Mouse (Mus musculus): Measurements from ENCODE around the gene Foxj3. TPM values are rescaled to one million over a fixed set of nuclear protein-coding genes. Genes with fewer than 3 reads are reported as not detected.
A peak's percentile ranks its signal among the peaks of the same experiment; 100 is the strongest.

Foxj3 gene
- total and polyA plus RNA-seq, 2 experiments from 2014 or later = 19.1 to 32.4 TPM

- no peak overlapping the region for H3K4me2 ChIP-seq (ENCODE audit: low read depth, low read length)
- no peak overlapping the region for H3K9ac ChIP-seq (replicated peaks; ENCODE audit: low read length)
- no peak for TF ChIP-seq CTCF (IDR thresholded peaks at IDR 0.05; ENCODE audit: low read depth)
- no peaks in the 10 kb centered on the region for H3K9me3 ChIP-seq (ENCODE audit: low read length)
- no peaks in the 10 kb centered on the region for H3K27me3 ChIP-seq (ENCODE audit: insufficient read depth, low read length)
- no peak for ATAC-seq
- no peaks in the 10 kb centered on the region for H3K4me1 ChIP-seq (ENCODE audit: insufficient read depth, low read length)
- no peak overlapping the region for H3K4me3 ChIP-seq (ENCODE audit: low read length)
- no peak overlapping the region for H3K27ac ChIP-seq
- WGBS = 83% methylated on average over 1 of the region's 1 CpGs
- peaks cover 4% of the 10 kb centered on the region; the same call in 1 of the 2 replicates for H3K36me3 ChIP-seq (ENCODE audit: insufficient read depth, low read length)
- no peak for DNase-seq (ENCODE audit: low spot score)
These were observed 53.2 kb downstream of the Foxj3 start for GRCm38 (mm10) chr4:119590027-119590426.

DNA sequence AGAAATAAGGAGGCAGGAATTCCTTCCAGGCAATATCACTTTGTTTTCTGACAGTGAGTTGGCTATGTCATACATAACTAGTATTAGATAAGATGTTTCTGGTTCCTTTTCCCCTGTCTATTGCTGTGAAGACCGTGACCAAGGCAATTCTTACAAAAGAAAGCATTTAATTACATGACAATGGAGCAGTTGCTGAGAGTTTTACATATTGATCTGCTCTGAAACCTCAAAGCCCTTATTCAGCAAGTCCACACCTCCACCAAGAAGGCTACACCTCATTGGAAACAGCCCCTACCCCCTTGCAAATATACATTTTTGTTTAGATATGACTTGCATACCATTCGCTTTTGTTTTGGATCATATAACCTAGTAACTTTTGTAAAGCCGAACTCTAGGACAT is 55.7 kb downstream of the Foxj3 start:
- no peak overlapping the region for H3K9ac ChIP-seq (replicated peaks; ENCODE audit: low read length)
- no peak for TF ChIP-seq CTCF (IDR thresholded peaks at IDR 0.05; ENCODE audit: low read depth)
- no peaks in the 10 kb centered on the region for H3K36me3 ChIP-seq (ENCODE audit: insufficient read depth, low read length)
- ATAC-seq = no peak
- H3K27me3 ChIP-seq (ENCODE audit: insufficient read depth, low read length) = no peaks in the 10 kb centered on the region
- no peaks in the 10 kb centered on the region for H3K9me3 ChIP-seq (ENCODE audit: low read length)
- no peak overlapping the region for H3K4me3 ChIP-seq (ENCODE audit: low read length)
- H3K27ac ChIP-seq = no peak overlapping the region
- no peaks in the 10 kb centered on the region for H3K4me1 ChIP-seq (ENCODE audit: insufficient read depth, low read length)
- DNase-seq (ENCODE audit: low spot score) = no peak
- 63% methylated on average over 3 of the region's 3 CpGs for WGBS
- no peak overlapping the region for H3K4me2 ChIP-seq (ENCODE audit: low read depth, low read length)

GRCm38 (mm10) chr4:119594331-119594730 is 57.5 kb downstream of the Foxj3 start:
- 93% methylated on average over 14 of the region's 14 CpGs for WGBS

DNA sequence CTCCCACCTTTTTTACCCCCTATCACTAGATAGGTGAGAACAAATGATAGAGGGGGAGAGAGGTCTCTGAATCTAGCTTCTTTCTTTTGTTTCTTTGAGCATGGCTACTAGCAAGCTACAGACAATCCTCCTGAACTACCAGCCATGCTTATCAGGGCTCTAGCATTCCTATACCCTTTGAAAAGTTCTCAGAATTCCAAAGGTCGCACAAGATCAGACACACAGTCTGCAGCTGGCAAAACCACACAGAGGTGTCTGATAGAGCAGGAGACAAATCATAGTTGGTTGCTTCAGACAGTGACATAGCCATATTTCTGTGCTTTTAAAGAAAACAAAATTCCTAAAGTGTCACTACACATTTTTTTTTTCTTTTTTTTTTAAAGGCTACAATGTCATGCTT is 62.8 kb downstream of the Foxj3 start:
- Histone ChIP-seq H3K4me2 (ENCODE audit: low read depth, low read length) (no peak overlapping the region), H3K4me3 (ENCODE audit: low read length) (no peak overlapping the region), H3K9me3 (ENCODE audit: low read length) (no peaks in the 10 kb centered on the region), H3K9ac (replicated peaks; ENCODE audit: low read length) (no peak overlapping the region), H3K4me1 (ENCODE audit: insufficient read depth, low read length) (no peaks in the 10 kb centered on the region), H3K27ac (no peak overlapping the region), H3K36me3 (ENCODE audit: insufficient read depth, low read length) (peaks cover 4% of the 10 kb centered on the region; the same call in 1 of the 2 replicates), H3K27me3 (ENCODE audit: insufficient read depth, low read length) (no peaks in the 10 kb centered on the region)
- TF ChIP-seq CTCF (IDR thresholded peaks at IDR 0.05; ENCODE audit: low read depth) = no peak
- WGBS = 65% methylated on average over 1 of the region's 1 CpGs
- no peak for DNase-seq (ENCODE audit: low spot score)
- ATAC-seq = no peak

More at GRCm38 (mm10) chr4:119594331-119594730, 57.5 kb downstream of the Foxj3 start:
- ATAC-seq (no peak), DNase-seq (ENCODE audit: low spot score) (no peak)
- Histone ChIP-seq H3K27me3 (ENCODE audit: insufficient read depth, low read length) (no peaks in the 10 kb centered on the region), H3K4me3 (ENCODE audit: low read length) (no peak overlapping the region), H3K9me3 (ENCODE audit: low read length) (no peaks in the 10 kb centered on the region), H3K36me3 (ENCODE audit: insufficient read depth, low read length) (no peaks in the 10 kb centered on the region), H3K4me1 (ENCODE audit: insufficient read depth, low read length) (no peaks in the 10 kb centered on the region), H3K9ac (replicated peaks; ENCODE audit: low read length) (no peak overlapping the region), H3K4me2 (ENCODE audit: low read depth, low read length) (no peak overlapping the region), H3K27ac (no peak overlapping the region)
- no peak for TF ChIP-seq CTCF (IDR thresholded peaks at IDR 0.05; ENCODE audit: low read depth)

DNA sequence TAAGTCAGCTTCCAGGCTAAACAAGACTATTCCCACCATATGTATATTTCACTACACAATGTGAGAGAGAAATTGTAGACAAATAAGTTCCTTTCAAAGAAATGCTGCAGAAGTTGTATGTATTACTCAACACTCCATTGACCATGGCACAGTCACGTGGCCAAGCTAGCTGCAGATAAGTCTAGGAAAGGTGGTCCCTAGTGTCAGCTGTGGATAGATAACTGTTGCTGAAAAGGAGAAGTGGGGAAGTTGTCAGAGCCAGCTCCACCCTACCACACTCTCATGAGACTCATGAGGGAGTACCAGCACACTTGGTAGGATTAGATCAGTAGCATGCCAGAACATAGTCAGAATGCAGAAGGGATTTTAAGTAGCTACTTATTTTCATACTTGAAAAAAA is 72.7 kb downstream of the Foxj3 start:
- ATAC-seq = no peak
- WGBS = 83% methylated on average over 1 of the region's 1 CpGs

GRCm38 (mm10) chr4:119614078-119614477 is 77.3 kb downstream of the Foxj3 start:
- 37% methylated on average over 1 of the region's 1 CpGs for WGBS
- no peak overlapping the region for H3K27ac ChIP-seq
- ATAC-seq = peak; percentile 61; the same call in 1 of the 2 replicates

More for the DNA sequence above, 72.7 kb downstream of the Foxj3 start:
- Histone ChIP-seq H3K4me3 (ENCODE audit: low read length) (no peak overlapping the region), H3K36me3 (ENCODE audit: insufficient read depth, low read length) (no peaks in the 10 kb centered on the region), H3K4me1 (ENCODE audit: insufficient read depth, low read length) (no peaks in the 10 kb centered on the region), H3K9ac (replicated peaks; ENCODE audit: low read length) (no peak overlapping the region), H3K27ac (no peak overlapping the region), H3K4me2 (ENCODE audit: low read depth, low read length) (no peak overlapping the region), H3K27me3 (ENCODE audit: insufficient read depth, low read length) (no peaks in the 10 kb centered on the region), H3K9me3 (ENCODE audit: low read length) (no peaks in the 10 kb centered on the region)
- DNase-seq (ENCODE audit: low spot score) = no peak
- no peak for TF ChIP-seq CTCF (IDR thresholded peaks at IDR 0.05; ENCODE audit: low read depth)

GRCm38 (mm10) chr4:119614724-119615123 is 77.9 kb downstream of the Foxj3 start:
- Histone ChIP-seq H3K9me3 (ENCODE audit: low read length) (no peaks in the 10 kb centered on the region), H3K4me1 (ENCODE audit: insufficient read depth, low read length) (no peaks in the 10 kb centered on the region), H3K9ac (replicated peaks; ENCODE audit: low read length) (no peak overlapping the region), H3K27ac (no peak overlapping the region), H3K27me3 (ENCODE audit: insufficient read depth, low read length) (no peaks in the 10 kb centered on the region), H3K36me3 (ENCODE audit: insufficient read depth, low read length) (peaks cover 2% of the 10 kb centered on the region), H3K4me2 (ENCODE audit: low read depth, low read length) (no peak overlapping the region), H3K4me3 (ENCODE audit: low read length) (no peak overlapping the region)
- no peak for DNase-seq (ENCODE audit: low spot score)
- ATAC-seq = no peak
- TF ChIP-seq CTCF (IDR thresholded peaks at IDR 0.05; ENCODE audit: low read depth) = no peak
- WGBS = 79% methylated on average over 4 of the region's 4 CpGs

More at GRCm38 (mm10) chr4:119614078-119614477, 77.3 kb downstream of the Foxj3 start:
- Histone ChIP-seq H3K9me3 (ENCODE audit: low read length) (no peaks in the 10 kb centered on the region), H3K36me3 (ENCODE audit: insufficient read depth, low read length) (no peaks in the 10 kb centered on the region), H3K9ac (replicated peaks; ENCODE audit: low read length) (no peak overlapping the region), H3K4me1 (ENCODE audit: insufficient read depth, low read length) (no peaks in the 10 kb centered on the region), H3K4me3 (ENCODE audit: low read length) (no peak overlapping the region), H3K4me2 (ENCODE audit: low read depth, low read length) (no peak overlapping the region), H3K27me3 (ENCODE audit: insufficient read depth, low read length) (no peaks in the 10 kb centered on the region)
- DNase-seq (ENCODE audit: low spot score) = no peak
- TF ChIP-seq CTCF (IDR thresholded peaks at IDR 0.05; ENCODE audit: low read depth) = no peak
